Mouse (Mus musculus): ENCODE measurements around the gene Pnkp.

Pnkp gene

DNA sequence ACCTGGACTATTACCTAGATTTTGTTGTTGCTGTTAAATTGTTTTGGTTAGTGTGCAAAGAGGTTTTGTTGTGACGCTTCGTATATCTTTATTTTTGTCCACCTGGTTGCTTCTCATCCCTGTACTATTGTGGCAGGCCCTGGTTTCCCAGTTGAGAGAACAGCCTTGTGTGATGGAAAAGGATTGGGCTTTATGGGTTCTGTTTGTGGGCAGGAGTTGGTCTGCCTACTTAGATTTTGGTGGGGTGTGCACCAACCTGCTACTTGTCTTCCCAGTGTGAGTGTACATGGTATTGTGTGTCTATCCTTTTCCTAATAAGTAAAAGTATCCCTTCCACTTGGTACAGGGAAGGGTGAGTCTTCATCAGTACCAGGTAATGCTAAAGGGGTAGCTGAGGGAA, 37.5 kb upstream of the Pnkp start:
- TF ChIP-seq GATA4 (IDR thresholded peaks at IDR 0.05; ENCODE audit: insufficient replicate concordance, low read length): no peak

DNA sequence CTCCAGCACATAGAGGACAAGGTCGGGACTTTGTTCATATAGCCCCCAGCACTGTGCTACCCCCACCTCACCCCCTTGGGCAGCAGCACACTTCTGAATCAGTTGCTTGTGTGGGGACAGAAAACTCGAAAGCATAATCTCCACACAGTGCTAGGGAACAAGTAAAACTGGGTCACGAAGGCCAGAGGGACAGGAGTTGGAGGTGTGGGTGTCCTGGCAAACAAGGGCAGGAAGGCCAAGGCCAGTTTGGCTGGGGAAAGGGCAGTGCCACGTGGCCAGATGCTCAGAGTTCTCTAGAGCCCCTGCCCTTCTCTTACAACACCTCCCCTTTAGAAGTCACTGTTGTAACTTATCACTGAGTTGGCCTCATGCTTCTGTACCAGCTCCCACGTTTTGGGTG, 37.1 kb upstream of the Pnkp start:
- TF ChIP-seq GATA4 (IDR thresholded peaks at IDR 0.05; ENCODE audit: insufficient replicate concordance, low read length): peak; percentile 27; the same call in 1 of the 2 replicates

DNA sequence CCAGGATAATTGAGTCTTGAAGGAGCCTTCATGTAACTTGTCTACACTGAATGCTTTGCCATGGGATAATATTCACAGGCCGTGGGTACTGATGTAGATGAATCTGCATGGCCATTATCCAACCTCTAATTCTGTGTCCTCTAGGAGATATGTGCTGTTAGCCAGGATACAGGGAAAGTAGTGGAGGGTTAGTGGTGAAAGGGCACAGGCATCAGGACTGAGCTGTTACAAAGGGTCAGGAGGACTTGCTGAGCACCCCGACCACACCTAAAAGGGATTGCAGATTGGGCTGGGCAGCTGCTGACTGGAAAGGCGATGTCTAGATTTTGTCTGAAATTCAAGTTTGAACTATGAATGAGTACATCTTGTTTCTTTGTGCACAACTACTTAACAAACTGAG, 36.4 kb upstream of the Pnkp start:
- TF ChIP-seq GATA4 (IDR thresholded peaks at IDR 0.05; ENCODE audit: insufficient replicate concordance, low read length): no peak

DNA sequence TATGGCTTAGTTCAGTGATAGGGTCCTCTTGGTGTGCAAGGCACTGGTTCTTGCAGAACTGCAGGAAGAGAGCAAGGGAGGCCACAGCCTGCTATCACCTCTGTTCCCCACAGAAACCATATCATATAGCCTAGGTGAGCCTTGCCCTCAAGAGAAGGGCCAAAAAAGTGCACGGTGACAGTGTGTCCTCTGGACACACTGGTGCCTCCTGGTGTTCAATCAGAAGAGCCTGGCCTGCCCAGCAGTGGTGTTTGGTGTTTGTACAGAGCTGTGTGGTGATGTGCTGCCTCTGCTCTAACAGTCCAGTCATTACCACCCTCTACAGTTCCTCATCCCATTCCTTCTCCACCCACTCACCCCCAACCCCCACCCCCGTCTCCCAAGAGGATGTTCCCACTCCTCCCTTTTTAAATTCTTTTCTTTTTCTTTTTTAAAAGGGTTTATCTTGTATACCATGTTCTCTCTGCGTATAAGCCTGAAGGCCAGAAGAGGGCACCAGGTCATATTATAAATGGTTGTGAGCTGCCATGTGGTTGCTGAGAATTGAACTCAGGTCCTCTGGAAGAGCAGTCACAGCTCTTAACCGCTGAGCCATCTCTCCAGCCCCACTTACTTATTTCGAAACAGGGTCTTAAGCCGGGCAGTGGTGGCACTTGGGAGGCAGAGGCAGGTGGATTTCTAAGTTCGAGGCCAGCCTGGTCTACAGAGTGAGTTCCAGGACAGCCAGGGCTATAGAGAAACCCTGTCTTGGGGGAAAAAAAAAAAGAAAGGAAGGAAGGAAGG, 35.1 kb upstream of the Pnkp start:
- no peak for TF ChIP-seq GATA4 (IDR thresholded peaks at IDR 0.05; ENCODE audit: insufficient replicate concordance, low read length)

DNA sequence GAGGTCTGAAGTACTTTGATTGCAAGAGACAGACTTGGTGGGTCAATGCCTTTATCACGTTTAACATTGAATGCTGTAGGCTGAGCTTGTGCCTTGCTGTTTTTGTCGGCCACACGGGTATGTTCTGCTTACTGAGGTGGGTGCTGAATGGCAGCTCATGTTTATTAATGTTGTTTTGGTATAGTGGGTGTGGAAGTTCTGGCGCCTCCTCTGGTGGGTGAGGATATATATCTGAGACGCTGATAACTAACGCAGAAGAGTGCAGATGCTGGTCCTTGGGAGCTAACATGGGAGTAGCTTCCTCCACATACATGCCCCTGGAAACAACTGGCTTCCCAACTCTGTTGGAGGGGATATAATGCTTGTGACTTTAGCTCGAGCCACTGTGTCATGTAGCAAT, 33.5 kb upstream of the Pnkp start:
- TF ChIP-seq GATA4 (IDR thresholded peaks at IDR 0.05; ENCODE audit: insufficient replicate concordance, low read length): no peak

DNA sequence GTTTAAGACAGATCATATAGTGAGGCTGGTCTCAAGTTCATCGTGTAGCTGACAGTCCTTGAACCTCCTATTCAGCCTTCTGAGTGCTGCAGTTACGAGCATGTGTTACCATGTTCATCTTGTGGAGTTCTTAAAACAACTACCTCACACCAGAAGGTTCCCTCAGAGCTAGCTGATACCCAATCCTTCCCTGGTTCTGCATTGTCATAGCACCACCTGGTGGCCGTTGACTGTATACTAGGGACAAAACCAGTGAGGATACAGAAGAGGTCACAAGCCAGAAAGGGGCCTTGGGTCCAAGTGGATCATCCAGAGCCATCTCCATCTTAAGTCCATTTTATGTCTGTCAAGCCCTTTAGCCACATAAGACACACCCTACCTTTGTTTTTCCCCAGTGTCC, 32.1 kb upstream of the Pnkp start:
- TF ChIP-seq GATA4 (IDR thresholded peaks at IDR 0.05; ENCODE audit: insufficient replicate concordance, low read length): no peak

DNA sequence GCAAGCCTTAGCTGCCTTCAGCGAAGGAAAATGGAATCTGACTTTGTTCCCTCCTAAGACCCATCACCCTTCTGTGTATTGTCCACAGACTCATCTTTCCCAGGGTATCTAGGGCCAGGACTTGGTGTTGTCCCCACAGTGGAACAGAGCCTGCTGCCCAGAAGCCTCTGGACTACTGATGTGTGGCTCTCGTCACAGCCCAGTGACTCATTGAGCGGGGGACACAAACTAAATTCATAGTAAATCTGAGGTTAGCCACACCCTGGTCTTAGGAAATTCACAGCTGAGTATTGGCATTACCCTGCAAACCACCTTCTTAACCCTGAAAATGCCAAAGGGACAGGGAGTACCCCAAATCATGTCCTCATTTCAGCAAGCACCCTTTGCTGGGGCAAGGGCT, 30.2 kb upstream of the Pnkp start:
- no peak for TF ChIP-seq GATA4 (IDR thresholded peaks at IDR 0.05; ENCODE audit: insufficient replicate concordance, low read length)

DNA sequence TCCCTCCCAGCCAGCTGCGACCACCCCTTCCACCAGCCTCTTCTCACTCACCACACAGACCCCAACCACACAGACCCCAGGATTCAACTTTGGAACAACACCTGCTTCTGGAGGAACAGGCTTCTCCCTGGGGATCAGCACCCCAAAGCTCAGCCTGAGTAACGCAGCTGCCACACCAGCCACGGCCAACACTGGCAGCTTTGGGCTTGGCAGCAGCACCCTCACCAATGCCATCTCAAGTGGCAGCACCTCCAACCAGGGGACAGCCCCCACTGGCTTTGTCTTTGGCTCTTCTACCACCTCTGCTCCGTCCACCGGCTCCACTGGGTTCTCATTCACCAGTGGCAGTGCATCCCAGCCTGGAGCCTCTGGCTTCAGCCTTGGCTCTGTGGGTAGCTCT, 28.2 kb upstream of the Pnkp start:
- TF ChIP-seq GATA4 (IDR thresholded peaks at IDR 0.05; ENCODE audit: insufficient replicate concordance, low read length): no peak

DNA sequence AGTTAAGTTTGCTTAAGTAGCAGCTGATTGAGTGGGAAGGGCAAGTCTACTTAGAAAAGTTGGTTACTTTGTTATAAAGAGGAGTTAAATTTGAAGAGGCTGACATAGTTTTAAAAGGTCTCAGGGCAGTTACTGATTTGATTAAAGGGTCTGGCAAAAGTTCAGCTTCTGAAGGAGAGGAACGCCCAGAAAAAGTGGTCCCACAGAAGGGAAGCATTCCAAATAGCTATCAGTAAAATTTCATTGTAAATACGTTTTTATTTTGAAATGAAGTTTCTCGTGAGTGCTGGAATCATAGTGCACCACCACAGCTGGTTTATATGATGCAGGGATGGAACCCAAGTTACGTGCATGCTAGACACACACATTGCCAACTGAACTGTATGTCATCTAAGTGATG, 24.2 kb upstream of the Pnkp start:
- TF ChIP-seq GATA4 (IDR thresholded peaks at IDR 0.05; ENCODE audit: insufficient replicate concordance, low read length): no peak

DNA sequence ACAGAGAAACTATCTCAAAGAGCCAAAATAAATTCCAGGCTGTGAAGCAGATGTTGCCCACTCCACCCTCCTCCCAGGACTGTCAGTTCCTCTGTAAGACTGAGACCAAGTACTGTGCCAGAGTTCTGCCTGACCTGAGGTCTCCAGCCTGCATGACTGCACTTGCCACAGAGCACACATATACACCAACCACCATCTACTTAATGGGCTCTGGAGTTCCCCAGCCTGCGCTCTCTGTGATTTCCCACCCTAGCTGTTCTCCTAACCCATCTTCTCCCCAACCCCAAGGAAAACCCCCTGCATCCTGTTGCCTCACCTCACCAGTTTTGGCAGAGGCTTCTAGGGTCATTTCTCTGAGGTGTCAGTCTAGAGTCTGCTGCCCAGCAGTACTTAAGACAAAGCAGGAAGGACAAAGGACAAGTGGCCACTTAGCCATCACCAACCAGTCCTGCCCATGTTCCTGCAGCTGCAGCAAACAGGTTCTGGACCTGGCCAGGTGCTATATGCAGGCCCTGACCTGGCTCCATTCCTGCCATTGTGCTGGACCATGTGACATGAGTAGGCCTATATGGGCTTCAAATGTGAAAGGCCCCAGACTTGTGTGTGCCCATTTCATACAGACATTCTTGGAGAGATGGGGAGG, 21.4 kb upstream of the Pnkp start:
- no peak for TF ChIP-seq GATA4 (IDR thresholded peaks at IDR 0.05; ENCODE audit: insufficient replicate concordance, low read length)

DNA sequence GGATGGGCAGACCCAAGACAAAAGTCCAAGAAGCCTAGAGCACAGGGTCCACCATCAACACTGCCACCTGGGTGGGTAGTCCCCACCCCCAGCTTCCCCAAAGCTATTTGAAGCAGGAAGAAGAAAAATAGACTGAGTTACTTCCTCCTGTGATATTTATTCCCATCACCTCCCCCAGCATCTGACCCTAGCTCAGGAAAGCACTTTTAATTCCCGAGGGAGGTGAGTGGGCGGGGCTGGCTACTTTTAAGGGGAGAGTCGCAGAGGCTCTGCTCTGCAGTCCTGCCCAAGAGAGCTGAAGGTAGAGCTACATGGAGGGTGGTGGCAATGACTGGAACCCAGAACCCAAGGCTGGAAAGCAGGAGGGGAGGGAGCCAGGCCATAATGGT, 20.9 kb upstream of the Pnkp start:
- no peak for TF ChIP-seq GATA4 (IDR thresholded peaks at IDR 0.05; ENCODE audit: insufficient replicate concordance, low read length)

DNA sequence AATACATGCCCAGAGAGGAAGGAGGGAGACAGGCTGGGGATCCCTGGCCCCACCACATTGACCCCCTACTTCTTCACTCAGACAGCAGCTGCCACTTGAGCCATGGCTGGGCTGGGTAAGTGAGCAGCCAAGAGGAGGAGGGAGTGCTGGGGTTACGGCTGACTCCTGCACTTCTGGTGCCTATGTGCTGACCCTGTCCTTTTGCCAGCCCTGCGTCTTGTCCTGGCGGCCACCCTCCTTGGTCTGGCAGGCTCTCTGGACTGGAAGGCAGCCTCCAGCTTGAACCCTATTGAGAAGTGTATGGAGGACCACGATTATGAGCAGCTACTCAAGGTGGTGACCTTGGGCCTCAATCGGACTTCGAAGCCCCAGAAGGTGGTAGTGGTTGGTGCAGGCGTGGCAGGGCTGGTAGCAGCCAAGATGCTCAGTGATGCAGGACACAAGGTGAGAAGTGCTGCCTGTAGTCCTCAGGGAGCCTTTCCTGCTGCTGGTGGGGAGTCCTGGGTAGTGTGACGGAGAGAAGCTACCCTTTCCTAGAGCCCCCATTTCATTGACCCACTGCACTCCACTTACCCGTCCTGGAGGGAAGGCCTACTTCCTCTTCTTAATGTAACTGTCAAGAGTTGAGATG, 20.4 kb upstream of the Pnkp start:
- no peak for TF ChIP-seq GATA4 (IDR thresholded peaks at IDR 0.05; ENCODE audit: insufficient replicate concordance, low read length)

DNA sequence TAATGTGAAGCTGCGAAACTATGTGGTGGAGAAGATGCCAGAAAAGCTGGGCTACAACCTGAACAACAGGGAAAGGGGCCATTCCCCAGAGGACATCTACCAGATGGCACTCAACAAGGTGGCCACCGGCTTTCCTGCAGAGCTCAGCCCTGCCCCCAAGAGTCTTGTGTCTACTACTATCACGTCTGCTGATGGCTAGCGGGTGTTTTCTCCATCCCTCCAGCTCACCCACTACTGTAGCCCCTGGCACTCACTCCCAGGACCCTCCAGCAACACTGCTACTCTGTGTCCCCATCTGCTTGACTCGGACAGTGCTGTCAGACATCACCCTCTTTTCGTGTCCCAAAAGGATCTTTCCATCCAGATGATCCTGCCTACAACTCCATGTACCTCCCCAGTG, 18.9 kb upstream of the Pnkp start:
- no peak for TF ChIP-seq GATA4 (IDR thresholded peaks at IDR 0.05; ENCODE audit: insufficient replicate concordance, low read length)

DNA sequence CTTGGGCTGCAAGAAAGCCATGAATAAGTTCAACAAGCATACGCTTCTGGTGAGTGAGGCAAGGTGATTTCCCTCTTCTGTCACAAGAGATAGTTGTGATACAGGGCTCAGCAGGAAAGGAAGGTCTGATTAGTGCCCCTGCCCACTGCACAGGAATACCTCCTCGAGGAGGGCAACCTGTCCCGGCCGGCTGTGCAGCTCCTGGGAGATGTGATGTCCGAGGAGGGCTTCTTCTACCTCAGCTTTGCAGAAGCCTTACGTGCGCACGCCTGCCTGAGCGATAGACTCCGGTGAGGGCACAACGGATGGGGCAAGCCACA, 17.8 kb upstream of the Pnkp start:
- TF ChIP-seq GATA4 (IDR thresholded peaks at IDR 0.05; ENCODE audit: insufficient replicate concordance, low read length): no peak

DNA sequence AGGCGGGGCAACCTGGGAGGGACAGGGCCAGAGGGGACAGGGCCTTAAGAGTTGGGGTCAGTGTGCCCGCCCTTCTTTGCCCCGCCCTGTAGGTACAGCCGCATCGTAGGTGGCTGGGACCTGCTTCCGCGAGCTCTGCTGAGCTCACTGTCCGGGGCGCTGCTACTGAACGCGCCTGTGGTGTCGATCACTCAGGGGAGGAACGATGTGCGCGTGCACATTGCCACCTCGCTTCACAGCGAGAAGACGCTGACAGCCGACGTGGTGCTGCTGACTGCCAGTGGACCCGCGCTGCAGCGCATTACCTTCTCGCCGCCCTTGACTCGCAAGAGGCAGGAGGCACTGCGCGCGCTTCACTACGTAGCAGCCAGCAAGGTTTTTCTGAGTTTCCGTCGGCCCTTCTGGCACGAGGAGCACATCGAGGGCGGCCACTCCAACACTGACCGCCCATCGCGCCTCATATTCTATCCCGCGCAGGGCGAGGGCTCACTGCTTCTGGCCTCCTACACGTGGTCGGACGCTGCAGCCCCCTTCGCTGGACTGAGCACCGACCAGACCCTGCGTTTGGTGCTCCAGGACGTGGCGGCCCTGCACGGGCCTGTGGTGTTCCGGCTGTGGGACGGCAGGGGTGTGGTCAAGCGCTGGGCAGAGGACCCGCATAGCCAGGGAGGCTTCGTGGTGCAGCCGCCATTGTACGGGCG, 17.3 kb upstream of the Pnkp start:
- no peak for TF ChIP-seq GATA4 (IDR thresholded peaks at IDR 0.05; ENCODE audit: insufficient replicate concordance, low read length)

DNA sequence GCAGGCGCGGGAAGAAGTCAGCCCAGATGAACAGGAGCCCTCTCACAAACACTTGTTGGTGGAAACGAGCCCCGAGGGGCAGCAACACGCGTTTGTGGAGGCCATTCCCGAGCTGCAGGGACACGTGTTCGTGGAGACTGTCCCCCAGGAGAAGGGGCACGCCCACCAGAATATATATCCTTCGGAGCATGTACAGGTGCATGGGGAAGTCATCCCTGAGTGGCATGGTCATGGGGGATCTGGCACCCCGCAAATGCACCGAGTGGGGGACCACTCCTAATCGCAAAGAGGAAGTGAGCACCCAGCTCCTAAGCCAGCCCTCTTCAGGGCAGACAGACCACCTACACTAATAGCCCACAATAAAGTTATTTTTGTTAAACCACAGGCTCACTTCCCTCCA, 16.5 kb upstream of the Pnkp start:
- no peak for TF ChIP-seq GATA4 (IDR thresholded peaks at IDR 0.05; ENCODE audit: insufficient replicate concordance, low read length)
